Mouse (Mus musculus) heart, postnatal 0 days (tissue): ENCODE data around the gene 1810062G17Rik. TPM values are rescaled to one million over a fixed set of nuclear protein-coding genes. Genes with fewer than 3 reads are reported as not detected.

ENCODE experiments used
- ATAC-seq: fragments of 200-750 bp; cut with Nextera tagmentation; 2 replicates; pipeline ENCODE4 v1.8.0; 2017; ENCODE audit warnings: low read depth, moderate number of reproducible peaks, moderate library complexity; ENCODE audit not compliant: insufficient read depth
- DNase-seq: peaks from one replicate; pipeline ENCODE4 v3.0.0-alpha.2; 2016; ENCODE audit warnings: low spot score
- H3K27ac ChIP-seq: fragments of 300-500 bp; sonication (generic); 2 replicates; pipeline ENCODE4 v1.5.1; 2014; ENCODE audit warnings: low read depth, mild to moderate bottlenecking
- H3K27me3 ChIP-seq: fragments of 300-500 bp; sonication (generic); 2 replicates; pipeline ENCODE4 v1.6.1; 2014; ENCODE audit warnings: low read length, mixed read lengths; ENCODE audit not compliant: control insufficient read depth, insufficient read depth
- H3K36me3 ChIP-seq: fragments of 300-500 bp; sonication (generic); replicated peaks from 2 replicates; pipeline ENCODE4 v1.6.1; 2014; ENCODE audit warnings: low read length, mixed read lengths; ENCODE audit not compliant: control insufficient read depth, insufficient read depth
- H3K4me1 ChIP-seq: fragments of 300-500 bp; sonication (generic); 2 replicates; pipeline ENCODE4 v1.6.1; 2014; ENCODE audit warnings: antibody characterized with exemption; ENCODE audit not compliant: control insufficient read depth, insufficient read depth
- H3K4me2 ChIP-seq: fragments of 300-500 bp; sonication (generic); 2 replicates; pipeline ENCODE4 v1.6.1; 2014; ENCODE audit warnings: low read depth, mild to moderate bottlenecking, low read length, moderate library complexity
- H3K4me3 ChIP-seq: fragments of 300-500 bp; sonication (generic); 2 replicates; pipeline ENCODE4 v1.5.1; 2014; ENCODE audit warnings: low read depth, low read length
- H3K9ac ChIP-seq: fragments of 300-500 bp; sonication (generic); replicated peaks from 2 replicates; pipeline ENCODE4 v1.6.1; 2014; ENCODE audit warnings: low read depth, low read length, mixed read lengths
- H3K9me3 ChIP-seq: fragments of 300-500 bp; sonication (generic); replicated peaks from 2 replicates; pipeline ENCODE4 v1.6.1; 2016; ENCODE audit warnings: low read length; ENCODE audit not compliant: control insufficient read depth
- CTCF ChIP-seq: IDR thresholded peaks from 2 replicates; pipeline ENCODE4 v1.5.1; 2016; ENCODE audit warnings: antibody characterized with exemption, control low read depth, low read depth
- EP300 ChIP-seq: IDR thresholded peaks from 2 replicates; pipeline ENCODE4 v1.6.1; 2016; ENCODE audit warnings: antibody characterized with exemption, low read depth
- WGBS: fragments of 180-500 bp; shearing (Covaris S2); extraction: QIAGEN DNeasy Blood & Tissue Kit; methylation state at CpG from one replicate; pipeline ENCODE4 v1.1.7; 2014; 5-methylcytosine and 5-hydroxymethylcytosine counted together
- polyA plus RNA-seq: library from polyadenylated mRNA; unstranded; fragments of >200 nt; fragmentation: Nextera tagmentation; extraction: Ambion mirVana; gene quantifications from 2 replicates; pipeline ENCODE4 v1.2.1, GENCODE M21; 2015
- total RNA-seq: library from RNA; depleted of rRNA; stranded (reverse); fragments of >200 nt; gene quantifications from 2 replicates; pipeline ENCODE4 v1.2.3, GENCODE M21; 2014; ENCODE audit warnings: low replicate concordance

1810062G17Rik gene
- total and polyA plus RNA-seq, 2 experiments from 2014 or later: 1.8 TPM; not detected in 1

- H3K27me3 ChIP-seq: no peaks in the 10 kb centered on the region
- H3K9ac ChIP-seq: no peak overlapping the region
- no peak overlapping the region for H3K4me3 ChIP-seq
- H3K36me3 ChIP-seq: peaks cover 96% of the 10 kb centered on the region
- H3K4me1 ChIP-seq: peaks cover 5% of the 10 kb centered on the region
- no peak for TF ChIP-seq CTCF
- TF ChIP-seq EP300: no peak
- H3K9me3 ChIP-seq: no peaks in the 10 kb centered on the region
- DNase-seq (no peak), ATAC-seq (no peak)
- 88% methylated on average over 8 of the region's 8 CpGs for WGBS
- no peak overlapping the region for H3K4me2 ChIP-seq
- no peak overlapping the region for H3K27ac ChIP-seq
Measured at GRCm38 (mm10) chr3:36455124-36455523, 20.6 kb upstream of the 1810062G17Rik start.

DNA sequence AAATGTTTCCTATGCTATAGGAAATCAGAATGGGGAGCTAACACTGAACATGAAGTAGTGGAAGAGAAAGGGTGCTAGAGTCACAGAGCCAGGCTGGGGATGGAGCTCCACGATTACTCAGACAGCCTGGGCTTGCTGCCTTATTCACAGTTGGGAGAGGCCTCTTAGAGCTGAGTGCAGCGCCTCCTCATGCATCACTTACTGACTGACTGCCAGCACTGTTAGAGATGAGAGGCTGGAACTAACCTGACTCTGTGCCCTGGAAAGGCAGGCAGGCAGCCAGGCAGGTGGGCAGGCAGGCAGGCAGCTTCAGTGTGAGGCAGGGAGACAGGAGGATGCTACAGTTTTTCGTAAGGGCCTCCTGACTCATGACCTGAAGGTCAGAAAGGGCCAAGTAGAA, 20.2 kb upstream of the 1810062G17Rik start:
- Histone ChIP-seq H3K9ac (no peak overlapping the region), H3K27me3 (no peaks in the 10 kb centered on the region), H3K27ac (no peak overlapping the region), H3K4me2 (no peak overlapping the region), H3K36me3 (peaks cover 95% of the 10 kb centered on the region), H3K9me3 (no peaks in the 10 kb centered on the region), H3K4me3 (no peak overlapping the region), H3K4me1 (peaks cover under 1% of the 10 kb centered on the region; the same call in 1 of the 2 replicates)
- TF ChIP-seq CTCF (no peak), EP300 (no peak)
- DNase-seq (no peak), ATAC-seq (no peak)
- WGBS: 53% methylated on average over 3 of the region's 3 CpGs

DNA sequence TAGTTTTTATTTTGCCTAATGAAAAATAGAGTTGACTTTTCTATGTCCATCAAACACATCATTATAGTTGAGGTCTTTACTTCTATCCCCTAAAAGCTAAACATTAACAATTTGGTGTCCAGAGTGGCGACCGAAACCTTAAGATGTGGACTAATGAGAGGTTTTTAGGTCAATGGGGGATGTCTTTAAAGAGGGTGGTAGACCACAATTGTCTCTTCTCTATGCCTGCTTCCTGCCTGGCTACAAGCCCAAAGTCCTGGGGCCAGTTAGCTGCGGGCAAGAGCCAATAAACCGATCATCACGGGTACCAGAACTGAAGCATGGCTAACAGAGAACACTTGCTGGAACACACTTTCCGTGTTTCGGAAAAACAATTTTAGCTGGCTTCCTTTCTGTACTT, 15.0 kb upstream of the 1810062G17Rik start:
- Histone ChIP-seq H3K36me3 (peaks cover 90% of the 10 kb centered on the region), H3K27me3 (no peaks in the 10 kb centered on the region), H3K4me2 (no peak overlapping the region), H3K27ac (no peak overlapping the region), H3K9me3 (no peaks in the 10 kb centered on the region), H3K9ac (no peak overlapping the region), H3K4me3 (no peak overlapping the region), H3K4me1 (no peaks in the 10 kb centered on the region)
- ATAC-seq (no peak), DNase-seq (no peak)
- no peak for TF ChIP-seq CTCF
- TF ChIP-seq EP300: no peak
- WGBS: 88% methylated on average over 7 of the region's 7 CpGs

DNA sequence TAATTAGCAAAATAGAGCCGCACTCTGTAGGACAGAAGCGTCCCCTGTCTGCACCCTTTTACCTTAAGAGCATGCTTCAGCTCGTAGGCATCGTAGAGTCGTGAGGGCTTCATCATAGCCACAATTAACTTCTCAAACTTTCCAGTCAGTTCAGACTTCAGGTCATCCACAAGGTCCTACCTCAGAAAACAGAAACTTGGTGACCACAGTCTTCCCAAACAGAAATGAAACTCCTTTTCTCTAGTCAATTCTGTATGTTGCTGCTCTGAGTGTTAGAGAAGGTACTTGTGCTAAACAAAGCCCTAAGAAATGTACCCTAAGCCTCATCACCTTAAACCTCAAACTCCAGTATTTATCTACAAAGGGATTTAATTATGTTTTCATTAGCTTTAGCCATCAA, 13.9 kb upstream of the 1810062G17Rik start:
- no peaks in the 10 kb centered on the region for H3K9me3 ChIP-seq
- ATAC-seq: no peak
- 92% methylated on average over 5 of the region's 5 CpGs for WGBS
- H3K27me3 ChIP-seq: no peaks in the 10 kb centered on the region
- peaks cover 82% of the 10 kb centered on the region for H3K36me3 ChIP-seq
- no peak overlapping the region for H3K9ac ChIP-seq
- no peak overlapping the region for H3K4me3 ChIP-seq
- no peak overlapping the region for H3K27ac ChIP-seq
- H3K4me1 ChIP-seq: no peaks in the 10 kb centered on the region; the same call in 1 of the 2 replicates
- TF ChIP-seq EP300 (no peak), CTCF (no peak)
- H3K4me2 ChIP-seq: no peak overlapping the region
- no peak for DNase-seq

- no peak for ATAC-seq
Measured at GRCm38 (mm10) chr3:36462348-36462747, 13.4 kb upstream of the 1810062G17Rik start.

GRCm38 (mm10) chr3:36465538-36465937, 10.2 kb upstream of the 1810062G17Rik start:
- H3K4me3 ChIP-seq: no peak overlapping the region
- no peak for TF ChIP-seq EP300
- no peak for TF ChIP-seq CTCF
- no peak overlapping the region for H3K27ac ChIP-seq
- H3K9ac ChIP-seq: no peak overlapping the region
- peaks cover 46% of the 10 kb centered on the region for H3K36me3 ChIP-seq
- H3K27me3 ChIP-seq: no peaks in the 10 kb centered on the region
- no peak for DNase-seq
- H3K4me1 ChIP-seq: peaks cover 10% of the 10 kb centered on the region
- 62% methylated on average over 7 of the region's 7 CpGs for WGBS
- no peaks in the 10 kb centered on the region for H3K9me3 ChIP-seq
- no peak for ATAC-seq
- H3K4me2 ChIP-seq: no peak overlapping the region

More at GRCm38 (mm10) chr3:36462348-36462747, 13.4 kb upstream of the 1810062G17Rik start:
- 26% methylated on average over 1 of the region's 1 CpGs for WGBS
- TF ChIP-seq EP300 (no peak), CTCF (no peak)
- DNase-seq: no peak
- no peak overlapping the region for H3K4me2 ChIP-seq
- no peak overlapping the region for H3K9ac ChIP-seq
- H3K4me1 ChIP-seq: no peaks in the 10 kb centered on the region; the same call in 1 of the 2 replicates
- no peak overlapping the region for H3K4me3 ChIP-seq
- H3K27ac ChIP-seq: no peak overlapping the region
- peaks cover 76% of the 10 kb centered on the region for H3K36me3 ChIP-seq
- no peaks in the 10 kb centered on the region for H3K27me3 ChIP-seq
- no peaks in the 10 kb centered on the region for H3K9me3 ChIP-seq
